8 mouse cellular contexts compared by ENCODE assay signal in the genomic region with DNA sequence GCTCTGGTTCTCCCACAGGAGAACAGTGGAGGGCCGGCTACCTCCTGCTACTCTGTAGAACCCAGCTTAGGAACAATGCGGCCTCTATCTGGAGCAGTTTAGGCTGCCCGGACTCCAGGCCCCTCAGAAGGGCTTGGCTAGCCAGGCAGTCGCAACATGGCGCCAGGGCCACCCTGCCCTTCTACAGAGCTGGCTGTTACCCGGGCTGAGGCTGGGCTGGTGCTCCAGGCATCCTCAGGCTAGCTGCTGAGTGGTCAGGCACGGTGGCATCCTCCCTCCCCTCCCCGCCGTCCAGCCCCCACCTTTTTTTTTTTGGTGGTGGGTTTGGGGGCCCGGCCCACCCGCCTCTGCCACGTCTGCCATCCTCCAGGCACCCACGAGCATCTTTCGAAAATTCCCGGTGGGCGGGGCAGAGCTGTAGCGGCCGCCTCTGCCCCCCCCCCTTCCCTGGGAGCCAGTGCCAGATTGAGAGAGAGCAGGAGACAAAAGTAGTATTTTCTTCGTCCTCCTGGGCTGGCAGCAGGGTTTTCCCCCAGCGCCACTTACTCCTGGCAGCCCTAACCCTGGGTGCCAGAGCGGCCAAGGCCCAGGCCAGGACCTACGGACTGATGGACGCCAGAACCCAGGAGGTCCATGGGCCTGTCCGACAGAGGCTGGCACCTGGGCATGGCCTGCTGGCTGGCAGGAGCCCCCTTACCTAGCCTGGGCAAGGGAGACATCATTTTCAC. TPM values are rescaled to one million over a fixed set of nuclear protein-coding genes. Genes with fewer than 3 reads are reported as not detected.
DNase-seq lines count a peak whose midpoint lies in the region; ATAC-seq and TF ChIP-seq lines count a peak whose summit lies in the region.

No protein-coding gene starts in this region.

- peaks cover 33% of the 10 kb centered on the region for H3K27me3 ChIP-seq in hindbrain, embryonic 13.5 days
- peaks cover 95% of the 10 kb centered on the region for H3K27me3 ChIP-seq in hindbrain, embryonic 10.5 days (ENCODE audit: insufficient read depth, poor library complexity, severe bottlenecking)
- H3K27me3 ChIP-seq in intestine, postnatal 0 days (replicated peaks; ENCODE audit: control insufficient read depth, insufficient read depth, low read length) = peaks cover 9% of the 10 kb centered on the region; the same call in 1 of the 2 replicates
- H3K27me3 ChIP-seq in small intestine, adult 2 months (ENCODE audit: control insufficient read depth, insufficient read depth, low read length) = no peaks in the 10 kb centered on the region
- H3K27me3 ChIP-seq in liver, embryonic 12.5 days (replicated peaks) = peaks cover 49% of the 10 kb centered on the region

- ATAC-seq in hindbrain, embryonic 13.5 days (ENCODE audit: low FRiP score) = peak; percentile 51
- no peak for ATAC-seq in intestine, postnatal 0 days
- ATAC-seq in liver, embryonic 12.5 days = no peak

- peak overlapping the region; percentile 92 for H3K27ac ChIP-seq in hindbrain, embryonic 13.5 days
- no peak overlapping the region for H3K27ac ChIP-seq in hindbrain, embryonic 10.5 days
- no peak overlapping the region for H3K27ac ChIP-seq in intestine, postnatal 0 days (ENCODE audit: low read depth, low read length)
- peak overlapping the region; percentile 58 for H3K27ac ChIP-seq in small intestine, adult 2 months (ENCODE audit: insufficient read depth, low read depth, low read length)
- H3K27ac ChIP-seq in liver, embryonic 12.5 days = no peak overlapping the region

- H3K4me2 ChIP-seq in hindbrain, embryonic 13.5 days = peak overlapping the region; percentile 69
- H3K4me2 ChIP-seq in intestine, postnatal 0 days (replicated peaks; ENCODE audit: low read depth) = 0 out of 2 replicates have a peak overlapping the region, but pooled peaks have one; percentile 13
- H3K4me2 ChIP-seq in liver, embryonic 12.5 days = no peak overlapping the region

- no peak; the same call in 1 of the 2 replicates for TF ChIP-seq POLR2A in small intestine, adult 2 months (IDR thresholded peaks at IDR 0.05; ENCODE audit: low read depth, low read length)

- H3K4me1 ChIP-seq in hindbrain, embryonic 13.5 days (replicated peaks) = peaks cover 90% of the 10 kb centered on the region
- no peaks in the 10 kb centered on the region for H3K4me1 ChIP-seq in hindbrain, embryonic 10.5 days (replicated peaks)
- 0 out of 2 replicates have a peak, but pooled peaks cover 4% of the 10 kb centered on the region for H3K4me1 ChIP-seq in intestine, postnatal 0 days (replicated peaks; ENCODE audit: control insufficient read depth, insufficient read depth, low read length)
- peaks cover 42% of the 10 kb centered on the region for H3K4me1 ChIP-seq in small intestine, adult 2 months (ENCODE audit: control insufficient read depth, insufficient read depth, insufficient read length, low read length)
- H3K4me1 ChIP-seq in liver, embryonic 12.5 days = no peaks in the 10 kb centered on the region

- H3K9me3 ChIP-seq in hindbrain, embryonic 13.5 days = no peaks in the 10 kb centered on the region
- no peaks in the 10 kb centered on the region for H3K9me3 ChIP-seq in hindbrain, embryonic 10.5 days
- no peaks in the 10 kb centered on the region for H3K9me3 ChIP-seq in intestine, postnatal 0 days (ENCODE audit: control insufficient read depth)
- no peaks in the 10 kb centered on the region for H3K9me3 ChIP-seq in liver, embryonic 12.5 days (replicated peaks)

- peak overlapping the region; percentile 73 for H3K9ac ChIP-seq in hindbrain, embryonic 13.5 days
- no peak overlapping the region for H3K9ac ChIP-seq in intestine, postnatal 0 days (ENCODE audit: low read depth, low read length)
- H3K9ac ChIP-seq in liver, embryonic 12.5 days = no peak overlapping the region

- 63% methylated on average over 20 of the region's 24 CpGs for WGBS in hindbrain, embryonic 13.5 days
- 82% methylated on average over 24 of the region's 24 CpGs for WGBS in hindbrain, embryonic 10.5 days
- 76% methylated on average over 24 of the region's 24 CpGs for WGBS in intestine, postnatal 0 days
- WGBS in small intestine, adult 2 months = 49% methylated on average over 24 of the region's 24 CpGs
- 69% methylated on average over 24 of the region's 24 CpGs for WGBS in liver, embryonic 12.5 days (ENCODE audit: insufficient replicate concordance)

- TF ChIP-seq CTCF in intestine, postnatal 0 days (IDR thresholded peaks at IDR 0.05; ENCODE audit: low read depth) = no peak
- TF ChIP-seq CTCF in small intestine, adult 2 months (IDR thresholded peaks at IDR 0.05; ENCODE audit: extremely low read depth, insufficient read length, insufficient replicate concordance, low read depth, low read length) = no peak

- peak overlapping the region; percentile 88 for H3K4me3 ChIP-seq in hindbrain, embryonic 13.5 days
- H3K4me3 ChIP-seq in hindbrain, embryonic 10.5 days = no peak overlapping the region
- no peak overlapping the region for H3K4me3 ChIP-seq in intestine, postnatal 0 days (ENCODE audit: low read depth, low read length)
- H3K4me3 ChIP-seq in small intestine, adult 2 months (ENCODE audit: low read depth, low read length) = peak overlapping the region; percentile 43
- no peak overlapping the region for H3K4me3 ChIP-seq in liver, embryonic 12.5 days

- DNase-seq in hindbrain, embryonic 10.5 days (ENCODE audit: low spot score) = no peak
- peak; percentile 97 for DNase-seq in Muller cell, postnatal 12 days (ENCODE audit: inconsistent ontology term)
- DNase-seq in cerebellum, postnatal 36 days = peak; percentile 68 to 72
- DNase-seq in spleen, postnatal 14 days (ENCODE audit: low spot score in 2 of 2) = no peak

- H3K36me3 ChIP-seq in hindbrain, embryonic 13.5 days = peaks cover 13% of the 10 kb centered on the region
- H3K36me3 ChIP-seq in hindbrain, embryonic 10.5 days = no peaks in the 10 kb centered on the region
- H3K36me3 ChIP-seq in intestine, postnatal 0 days (ENCODE audit: control insufficient read depth, insufficient read depth) = peaks cover 9% of the 10 kb centered on the region; the same call in 1 of the 2 replicates
- peaks cover 39% of the 10 kb centered on the region for H3K36me3 ChIP-seq in small intestine, adult 2 months (ENCODE audit: control insufficient read depth, insufficient read depth, low read length)
- H3K36me3 ChIP-seq in liver, embryonic 12.5 days = no peaks in the 10 kb centered on the region

RNA-seq across cellular contexts. Expression of gene Ppara, which starts 55.6 kb away (rescaled TPM):
- polyA plus RNA-seq in hindbrain, embryonic 13.5 days (2015; fragmentation: Nextera tagmentation; extraction: Ambion mirVana) = 1.2 and 1.7 TPM in 2 replicates
- polyA plus RNA-seq in hindbrain, embryonic 10.5 days (2016; fragmentation: Nextera tagmentation; extraction: Ambion mirVana) = 0.24 and 0.62 TPM in 2 replicates
- polyA plus RNA-seq in intestine, postnatal 0 days (2015; fragmentation: Nextera tagmentation; extraction: Ambion mirVana) = 14.3 and 21.0 TPM in 2 replicates
- 3.7 and 7.2 TPM in 2 replicates for polyA plus RNA-seq in small intestine, adult 2 months (2012; rRNA removed)
- polyA plus RNA-seq in liver, embryonic 12.5 days (2016; fragmentation: Nextera tagmentation; extraction: Ambion mirVana) = 5.7 TPM in 2 replicates

Comparison
In these comparisons a context has a peak if more than half of its experiments do, and no peak if none do; other contexts are left out.
1. H3K27ac ChIP-seq: peak in hindbrain, embryonic 13.5 days (single experiment) and small intestine, adult 2 months (single experiment); none in hindbrain, embryonic 10.5 days (single experiment), intestine, postnatal 0 days (single experiment) and liver, embryonic 12.5 days (single experiment).
2. H3K4me3 ChIP-seq: peak in hindbrain, embryonic 13.5 days (single experiment) and small intestine, adult 2 months (single experiment); none in hindbrain, embryonic 10.5 days (single experiment), intestine, postnatal 0 days (single experiment) and liver, embryonic 12.5 days (single experiment).
3. DNase-seq: peak in Muller cell, postnatal 12 days (single experiment) and cerebellum, postnatal 36 days (2 of 2); none in hindbrain, embryonic 10.5 days (single experiment) and spleen, postnatal 14 days (0 of 2).